28 mouse cellular contexts compared by ENCODE assay signal in genomic region chr1:36541844-36542243, GRCm38 (mm10). TPM values are rescaled to one million over a fixed set of nuclear protein-coding genes. Genes with fewer than 3 reads are reported as not detected.
DNase-seq lines count a peak whose midpoint lies in the region.
"Had no signal": no experiment of that assay in that cellular context is flagged by ENCODE, and none has a peak within 500 bp of the region (broad histone marks: within the 10 kb centered on the region; RNA-seq: fewer than 3 reads in every experiment).

No protein-coding gene starts in this region.

- DNase-seq in adrenal gland, adult 2 months: peak; percentile 28
- DNase-seq in adrenal gland, postnatal 14 days: no peak
- peak; percentile 46 for DNase-seq in testis, postnatal 10 days (ENCODE audit: low spot score)
- no peak for DNase-seq in testis, postnatal 14 days (ENCODE audit: low spot score)
- peak; percentile 80 for DNase-seq in cerebellum, adult 9-11 months
- no peak for DNase-seq in layer of hippocampus, adult 8-10 months (ENCODE audit: low spot score in 2 of 2)
- DNase-seq in urinary bladder, postnatal 36 days (ENCODE audit: low spot score in 2 of 2): no peak
- DNase-seq in ovary, postnatal 36 days (ENCODE audit: low spot score): no peak
- DNase-seq: adrenal gland, adult 8-10 months; forebrain, postnatal 0 days; gastrocnemius, postnatal 25 days; heart, adult 18-20 months; heart, postnatal 10 days; kidney, adult 11 months; kidney, postnatal 36 days; layer of hippocampus, postnatal 36 days; liver; lung, adult 2 months; lung, postnatal 10 days; spleen, adult 18-20 months; thymus, adult 2 months; thymus, postnatal 36 days had no signal

RNA-seq across cellular contexts. Expression of gene Gm42417, which starts 2.6 kb away (rescaled TPM):
- total RNA-seq in adrenal gland, adult 2 months (2021): not detected
- not detected in 2 replicates for polyA plus RNA-seq in adrenal gland, adult 2 months (2012; rRNA removed)
- 2.1 TPM in 1 of 2 replicates, not detected in the other for total RNA-seq in adrenal gland, postnatal 14 days (2021)
- total RNA-seq in layer of hippocampus, adult 8-10 months (2022): under 1 TPM in 1 of 4 experiments, not detected in 3; 0.38 TPM
- total RNA-seq: adrenal gland, adult 8-10 months; ES-E14; layer of hippocampus, adult 2 months; layer of hippocampus, postnatal 36 days had no signal
- polyA plus RNA-seq: heart, embryonic 13.5 days; liver, embryonic 14.5 days; lung, adult 2 months; midbrain, embryonic 13.5 days; stomach, embryonic 16.5 days; thymus, adult 2 months had no signal

RNA-seq across cellular contexts. Expression of gene Ankrd23, which starts 5.2 kb away (rescaled TPM):
- total RNA-seq in adrenal gland, adult 2 months (2021): 10 to 100 TPM in 1 of 2 experiments, 1 to 10 TPM in 1; 6.9 to 11.2 TPM
- polyA plus RNA-seq in adrenal gland, adult 2 months (2012; rRNA removed): 16.5 and 19.9 TPM in 2 replicates
- total RNA-seq in adrenal gland, postnatal 14 days (2021): 8.9 and 9.7 TPM in 2 replicates
- total RNA-seq in layer of hippocampus, adult 8-10 months (2022): 1 to 10 TPM; 3.7 to 7.7 (median 5.0) TPM

RNA-seq across cellular contexts. Expression of gene Ankrd39, which starts 5.4 kb away (rescaled TPM):
- 10 to 100 TPM; 11.1 to 14.5 TPM for total RNA-seq in adrenal gland, adult 2 months (2021)
- polyA plus RNA-seq in adrenal gland, adult 2 months (2012; rRNA removed): 24.4 and 41.9 TPM in 2 replicates
- total RNA-seq in adrenal gland, postnatal 14 days (2021): 11.7 and 15.3 TPM in 2 replicates
- total RNA-seq in layer of hippocampus, adult 8-10 months (2022): 10 to 100 TPM; 10.3 to 18.2 (median 13.2) TPM

RNA-seq across cellular contexts. Expression of gene Sema4c, which starts 16.3 kb away (rescaled TPM):
- total RNA-seq in adrenal gland, adult 2 months (2021): 10 to 100 TPM; 13.0 to 25.3 TPM
- polyA plus RNA-seq in adrenal gland, adult 2 months (2012; rRNA removed): 22.5 and 24.0 TPM in 2 replicates
- total RNA-seq in adrenal gland, postnatal 14 days (2021): 20.7 and 27.9 TPM in 2 replicates
- total RNA-seq in layer of hippocampus, adult 8-10 months (2022): 10 to 100 TPM; 13.8 to 18.3 (median 15.1) TPM

RNA-seq across cellular contexts. Expression of gene Cnnm3, which starts 30.2 kb away (rescaled TPM):
- total RNA-seq in adrenal gland, adult 2 months (2021): 10 to 100 TPM; 25.9 to 32.0 TPM
- 53.9 and 70.6 TPM in 2 replicates for polyA plus RNA-seq in adrenal gland, adult 2 months (2012; rRNA removed)
- total RNA-seq in adrenal gland, postnatal 14 days (2021): 26.3 and 27.5 TPM in 2 replicates
- total RNA-seq in layer of hippocampus, adult 8-10 months (2022): 10 to 100 TPM; 33.3 to 47.2 (median 35.7) TPM

Comparison
In these comparisons a context has a peak if more than half of its experiments do, and no peak if none do; other contexts are left out.
1. DNase-seq: peak in adrenal gland, adult 2 months (single experiment), testis, postnatal 10 days (single experiment) and cerebellum, adult 9-11 months (single experiment); none in adrenal gland, postnatal 14 days (single experiment), testis, postnatal 14 days (single experiment), layer of hippocampus, adult 8-10 months (0 of 2), urinary bladder, postnatal 36 days (0 of 2) and ovary, postnatal 36 days (single experiment).